Comparison of ENCODE assay signal across 27 mouse cellular contexts in the genomic region with DNA sequence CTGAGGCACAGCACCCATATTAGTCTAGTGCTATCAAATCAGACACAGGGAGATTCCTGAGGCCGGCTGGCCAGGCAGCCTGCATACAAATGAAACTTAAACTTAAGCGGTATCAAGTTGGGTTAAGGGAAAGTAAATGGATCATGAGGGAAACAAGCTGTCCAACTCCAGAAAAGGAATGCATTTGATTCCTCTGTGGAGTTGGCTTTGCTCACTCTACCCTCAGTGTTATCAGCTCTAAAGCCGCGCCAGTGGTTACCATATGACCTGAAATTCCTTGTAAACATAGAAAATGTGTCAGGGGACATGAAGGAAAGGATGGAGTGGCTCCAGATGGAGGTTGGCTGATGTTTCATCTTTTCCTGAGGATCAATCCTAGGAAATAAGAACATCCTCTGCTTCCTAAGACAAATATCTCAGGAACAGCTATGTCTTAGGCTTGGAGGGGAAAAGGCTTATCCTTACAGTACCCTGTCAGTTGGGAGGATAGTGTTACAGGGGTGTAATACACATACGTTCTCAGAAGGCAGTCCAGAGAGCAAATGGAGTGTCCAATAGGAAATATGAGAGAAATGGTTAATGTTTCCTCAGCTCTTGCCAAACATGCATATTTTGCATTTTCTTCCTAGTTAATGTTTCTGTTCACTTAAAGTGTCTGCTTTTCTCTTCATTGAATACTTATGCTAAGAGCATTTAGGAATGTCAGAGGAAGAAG.
A peak's percentile ranks its signal among the peaks of the same experiment; 100 is the strongest.
DNase-seq lines count a peak whose midpoint lies in the region; ATAC-seq lines count a peak whose summit lies in the region.
"Had no signal": no experiment of that assay in that cellular context is flagged by ENCODE, and none has a peak within 500 bp of the region (broad histone marks: within the 10 kb centered on the region; RNA-seq: fewer than 3 reads in every experiment).

No protein-coding gene starts in this region.

- H3K4me3 ChIP-seq in kidney, embryonic 16.5 days (ENCODE audit: low read length) = no peak overlapping the region
- no peak overlapping the region for H3K4me3 ChIP-seq in lung, embryonic 15.5 days
- H3K4me3 ChIP-seq: embryonic facial prominence, embryonic 12.5 days; erythroblast, embryonic 14.5 days; heart, embryonic 13.5 days had no signal

- no peaks in the 10 kb centered on the region for H3K4me1 ChIP-seq in kidney, embryonic 16.5 days (ENCODE audit: insufficient read depth, low read length)
- H3K4me1 ChIP-seq in lung, embryonic 15.5 days = no peaks in the 10 kb centered on the region
- H3K4me1 ChIP-seq: embryonic facial prominence, embryonic 12.5 days had no signal

- H3K27me3 ChIP-seq in kidney, embryonic 16.5 days (ENCODE audit: insufficient read depth, low read length) = no peaks in the 10 kb centered on the region
- H3K27me3 ChIP-seq in lung, embryonic 15.5 days = no peaks in the 10 kb centered on the region
- H3K27me3 ChIP-seq: embryonic facial prominence, embryonic 12.5 days; heart, embryonic 13.5 days had no signal

- DNase-seq in frontal cortex, postnatal 14 days (ENCODE audit: low spot score in 2 of 2) = no peak
- DNase-seq in kidney, postnatal 25 days = no peak
- no peak for DNase-seq in lung, adult 18-20 months
- DNase-seq in ovary, adult 18-20 months (ENCODE audit: low spot score) = no peak
- DNase-seq: adrenal gland, postnatal 14 days; cerebellum, adult 11 months; cerebellum, adult 9-10 months; cerebellum, postnatal 36 days; gastrocnemius, postnatal 10 days; heart, postnatal 36 days; kidney, adult 18-20 months; liver; right cerebral cortex, adult 18-20 months; spleen, adult 18-20 months; thymus, postnatal 14 days had no signal

- H3K27ac ChIP-seq in kidney, embryonic 16.5 days (ENCODE audit: low read length) = no peak overlapping the region
- H3K27ac ChIP-seq in lung, embryonic 15.5 days = no peak overlapping the region
- H3K27ac ChIP-seq: embryonic facial prominence, embryonic 12.5 days; heart, embryonic 13.5 days; hindbrain, embryonic 14.5 days; liver, embryonic 14.5 days had no signal

- ATAC-seq in frontal cortex, adult (ENCODE audit: low TSS enrichment) = peak; percentile 41; the same call in 1 of the 2 replicates
- peak; percentile 46; the same call in 1 of the 2 replicates for ATAC-seq in kidney, embryonic 16.5 days (ENCODE audit: low FRiP score, low TSS enrichment)
- ATAC-seq in lung, embryonic 15.5 days (ENCODE audit: borderline replicate concordance, extremely low read depth, low FRiP score, low TSS enrichment) = peak; percentile 49; the same call in 1 of the 2 replicates
- ATAC-seq: forebrain, embryonic 16.5 days; inflammation-experienced regulatory T-cells, adult 6 months; lung, postnatal 0 days; midbrain, embryonic 16.5 days had no signal

- H3K9me3 ChIP-seq in kidney, embryonic 16.5 days (ENCODE audit: low read length) = no peaks in the 10 kb centered on the region
- no peaks in the 10 kb centered on the region for H3K9me3 ChIP-seq in lung, embryonic 15.5 days
- H3K9me3 ChIP-seq: embryonic facial prominence, embryonic 12.5 days; heart, embryonic 13.5 days had no signal

- WGBS in kidney, embryonic 16.5 days = 43% methylated on average over 5 of the region's 5 CpGs
- 31% methylated on average over 5 of the region's 5 CpGs for WGBS in lung, embryonic 15.5 days

- no peaks in the 10 kb centered on the region for H3K36me3 ChIP-seq in kidney, embryonic 16.5 days (ENCODE audit: insufficient read depth, low read length)
- no peaks in the 10 kb centered on the region for H3K36me3 ChIP-seq in lung, embryonic 15.5 days
- H3K36me3 ChIP-seq: embryonic facial prominence, embryonic 12.5 days; heart, embryonic 13.5 days had no signal

- H3K9ac ChIP-seq in kidney, embryonic 16.5 days (replicated peaks; ENCODE audit: low read length) = no peak overlapping the region
- H3K9ac ChIP-seq in lung, embryonic 15.5 days = no peak overlapping the region
- H3K9ac ChIP-seq: embryonic facial prominence, embryonic 12.5 days; heart, embryonic 13.5 days; hindbrain, embryonic 14.5 days; liver, embryonic 14.5 days had no signal

- H3K4me2 ChIP-seq in kidney, embryonic 16.5 days (replicated peaks; ENCODE audit: low read depth, low read length) = no peak overlapping the region
- H3K4me2 ChIP-seq in lung, embryonic 15.5 days = no peak overlapping the region
- H3K4me2 ChIP-seq: embryonic facial prominence, embryonic 12.5 days; heart, embryonic 13.5 days; hindbrain, embryonic 14.5 days had no signal
